Comparison of ENCODE assay signal across 20 mouse cellular contexts in genomic region chrX:145938295-145938966, GRCm38 (mm10).
"Had no signal": no experiment of that assay in that cellular context is flagged by ENCODE, and none has a peak within 500 bp of the region (broad histone marks: within the 10 kb centered on the region; RNA-seq: fewer than 3 reads in every experiment).

No protein-coding gene starts in this region.

- ATAC-seq: lung, postnatal 0 days; midbrain, embryonic 15.5 days had no signal

- H3K4me3 ChIP-seq: kidney, embryonic 15.5 days; limb, embryonic 10.5 days; limb, embryonic 13.5 days; midbrain, embryonic 12.5 days; midbrain, embryonic 15.5 days; neural tube, embryonic 12.5 days; neural tube, embryonic 15.5 days; stomach, embryonic 15.5 days had no signal

- H3K4me1 ChIP-seq: kidney, embryonic 15.5 days; limb, embryonic 10.5 days; limb, embryonic 13.5 days; midbrain, embryonic 12.5 days; midbrain, embryonic 15.5 days; neural tube, embryonic 12.5 days; neural tube, embryonic 15.5 days; stomach, embryonic 15.5 days had no signal

- H3K27ac ChIP-seq: kidney, embryonic 15.5 days; limb, embryonic 10.5 days; limb, embryonic 13.5 days; macrophage; midbrain, embryonic 12.5 days; midbrain, embryonic 15.5 days; neural tube, embryonic 12.5 days; neural tube, embryonic 15.5 days; stomach, embryonic 15.5 days had no signal

- H3K27me3 ChIP-seq: kidney, embryonic 15.5 days; limb, embryonic 13.5 days; midbrain, embryonic 12.5 days; midbrain, embryonic 15.5 days; neural tube, embryonic 12.5 days; neural tube, embryonic 15.5 days; stomach, embryonic 15.5 days had no signal

- H3K9ac ChIP-seq: kidney, embryonic 15.5 days; limb, embryonic 13.5 days; lung, embryonic 14.5 days; midbrain, embryonic 12.5 days; midbrain, embryonic 15.5 days; neural tube, embryonic 12.5 days; neural tube, embryonic 15.5 days; stomach, embryonic 15.5 days had no signal

- DNase-seq: kidney, adult 11 months; kidney, adult 8-10 months; kidney, postnatal 10 days; kidney, postnatal 36 days; lung, embryonic 14.5 days; right cerebral cortex, adult 18-20 months; right cerebral cortex, postnatal 14 days; spleen, adult 18-20 months; thymus, adult 18-20 months; thymus, postnatal 36 days had no signal

- H3K9me3 ChIP-seq: kidney, embryonic 15.5 days; limb, embryonic 10.5 days; limb, embryonic 13.5 days; midbrain, embryonic 12.5 days; midbrain, embryonic 15.5 days; neural tube, embryonic 12.5 days; neural tube, embryonic 15.5 days; stomach, embryonic 15.5 days had no signal

- H3K4me2 ChIP-seq: kidney, embryonic 15.5 days; limb, embryonic 13.5 days; lung, embryonic 14.5 days; midbrain, embryonic 12.5 days; midbrain, embryonic 15.5 days; neural tube, embryonic 12.5 days; neural tube, embryonic 15.5 days; stomach, embryonic 15.5 days had no signal

- H3K36me3 ChIP-seq: kidney, embryonic 15.5 days; limb, embryonic 10.5 days; limb, embryonic 13.5 days; midbrain, embryonic 12.5 days; midbrain, embryonic 15.5 days; neural tube, embryonic 12.5 days; neural tube, embryonic 15.5 days; stomach, embryonic 15.5 days had no signal
